Mouse (Mus musculus) monocyte, adult 2 months (primary cell): Measurements from ENCODE around the gene Sap18.
"Not testable (repeated sequence)": the region's sequence is repeated elsewhere in the genome, so short reads cannot be mapped to it uniquely, and the experiment has no call there.

Experiments
- DNase-seq, 2 experiments: peaks; one replicate each; pipeline ENCODE4 v3.0.0; 2022; ENCODE audit warnings: low spot score in 2 of 2, low read depth in 1 of 2

The Sap18 gene

GRCm38 (mm10) chr14:57797991-57798931, at the start of gene Sap18:
Sap18 (plus strand) TSS chr14:57798180.
- peak; percentile 94 to 95 for DNase-seq

DNA sequence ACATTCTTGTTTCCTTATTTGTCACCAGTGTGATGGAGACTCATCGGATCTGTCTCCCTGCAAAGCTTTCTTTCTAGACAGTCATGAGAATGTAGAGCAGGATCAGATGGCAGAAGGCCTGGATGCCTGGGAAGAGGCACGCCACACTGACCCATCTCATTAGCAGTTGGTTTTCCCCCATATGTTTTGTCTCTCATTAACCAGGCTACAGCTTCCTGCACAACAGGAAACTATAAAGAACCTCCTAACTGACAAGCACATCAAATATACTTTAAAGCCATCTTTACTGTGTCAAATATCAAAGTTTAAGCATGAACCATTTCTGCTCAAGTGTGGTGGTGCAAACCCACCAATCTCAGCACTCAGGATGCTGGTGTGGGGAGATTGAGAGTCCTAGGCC, 48.5 kb upstream of the Sap18 start:
- DNase-seq: no peak

- DNase-seq: not testable (repeated sequence)
These were observed 47.0 kb upstream of the Sap18 start for GRCm38 (mm10) chr14:57751006-57751405.

GRCm38 (mm10) chr14:57753351-57753992, 44.5 kb upstream of the Sap18 start:
- DNase-seq: no peak

DNA sequence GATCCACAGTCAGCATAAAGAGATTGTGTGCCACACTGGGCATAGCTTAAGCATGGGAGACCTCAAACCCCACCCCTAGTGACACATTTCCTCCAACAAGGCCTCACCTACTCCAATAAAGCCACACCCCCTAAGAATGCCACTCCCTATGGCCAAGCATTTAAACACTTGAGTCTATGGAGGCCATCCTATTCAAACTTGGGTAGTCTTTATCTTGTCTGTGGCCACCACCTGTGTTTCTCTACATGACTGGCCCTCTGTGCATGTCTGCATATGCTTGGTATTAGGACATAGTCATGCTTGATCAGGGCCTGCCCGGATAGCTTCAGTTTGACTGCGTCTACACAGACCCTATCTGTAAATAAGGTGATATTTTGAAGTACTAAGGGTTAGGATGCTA, 42.3 kb upstream of the Sap18 start:
- no peak for DNase-seq

DNA sequence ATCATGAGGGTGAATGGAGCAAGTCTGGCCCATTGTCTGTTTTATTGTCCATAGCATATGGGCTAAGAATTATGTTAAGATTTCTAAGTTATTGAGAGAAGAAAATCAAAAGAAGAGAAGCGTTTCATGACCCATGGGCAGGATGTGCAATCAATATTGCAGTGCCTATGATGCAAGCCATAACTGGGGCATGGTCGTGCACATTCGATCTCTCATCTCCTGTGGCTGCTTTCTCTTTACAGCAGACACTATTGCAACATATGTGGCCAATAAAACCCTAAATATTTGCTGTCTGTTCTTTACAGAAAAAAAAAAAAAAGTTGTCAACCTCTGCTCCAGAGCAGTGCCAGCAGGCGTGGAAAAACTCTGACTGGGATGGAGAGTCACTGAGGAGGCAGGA, 41.9 kb upstream of the Sap18 start:
- no peak for DNase-seq

GRCm38 (mm10) chr14:57758237-57758636, 39.7 kb upstream of the Sap18 start, which contains the start of gene Lats2:
Lats2 (minus strand) TSS chr14:57758388.
- DNase-seq: no peak

GRCm38 (mm10) chr14:57760447-57761412, 37.2 kb upstream of the Sap18 start:
- no peak for DNase-seq

DNA sequence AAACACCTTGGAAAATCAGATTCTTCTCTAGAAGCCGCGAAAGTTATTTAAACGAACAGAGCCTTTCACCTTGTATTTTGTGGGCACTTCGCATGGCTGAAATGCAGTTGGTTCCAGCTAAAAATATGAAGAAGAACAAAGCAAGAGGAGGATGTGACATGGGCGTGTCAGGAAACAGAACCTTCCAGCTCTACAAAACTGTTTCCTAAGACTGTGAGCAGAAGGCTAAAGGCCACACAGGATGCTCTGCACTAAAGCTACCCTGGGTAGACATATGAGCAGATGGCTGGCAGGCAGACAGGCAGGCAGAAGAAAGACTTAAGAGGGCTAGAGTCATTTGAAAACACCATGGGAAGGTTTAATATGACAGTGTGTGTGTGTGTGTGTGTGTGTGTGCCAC, 28.9 kb upstream of the Sap18 start:
- no peak for DNase-seq

GRCm38 (mm10) chr14:57772157-57772815, 25.7 kb upstream of the Sap18 start:
- DNase-seq: no peak

- no peak for DNase-seq
These were observed 10.6 kb upstream of the Sap18 start for GRCm38 (mm10) chr14:57787406-57787805.

DNA sequence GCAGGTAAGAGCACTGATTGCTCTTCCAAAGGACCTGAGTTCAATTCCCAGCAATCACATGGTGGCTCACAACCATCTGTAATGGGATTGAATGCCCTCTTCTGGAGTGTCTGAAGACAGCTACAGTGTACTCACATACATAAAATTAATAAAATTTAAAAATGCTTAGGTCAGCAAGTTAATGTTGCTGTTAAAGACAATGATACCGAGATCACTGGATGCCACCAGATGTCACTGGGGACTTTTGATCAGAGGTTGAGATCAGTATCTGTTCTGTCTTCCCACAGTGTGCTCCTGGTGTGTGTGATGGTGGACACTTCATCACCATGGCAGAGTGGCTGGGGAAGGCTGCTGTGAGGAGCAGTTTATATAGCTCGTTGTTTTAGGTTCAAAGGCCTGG, 8.7 kb upstream of the Sap18 start:
- no peak for DNase-seq

GRCm38 (mm10) chr14:57789759-57790158, 8.2 kb upstream of the Sap18 start:
- DNase-seq: no peak

- no peak for DNase-seq
These were observed 6.8 kb upstream of the Sap18 start for GRCm38 (mm10) chr14:57791171-57791570.

DNA sequence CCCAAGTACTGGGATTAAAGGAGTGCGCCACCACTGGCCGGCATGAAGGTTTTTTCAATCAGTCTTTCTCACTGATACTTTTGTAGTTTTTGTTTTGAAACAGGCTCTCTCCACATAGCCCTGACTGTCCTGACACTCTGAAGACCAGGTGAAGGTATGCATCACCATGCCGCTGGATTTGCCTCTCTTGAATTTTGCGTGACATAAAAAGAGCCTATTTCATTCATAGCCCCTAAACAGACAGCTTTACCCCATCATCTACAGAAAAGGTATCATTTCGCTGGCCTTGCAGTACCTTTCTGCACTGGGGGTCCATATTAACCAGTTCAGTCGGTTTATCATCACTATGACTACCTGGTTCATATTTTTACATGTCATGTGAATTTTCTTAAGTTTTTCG, 429 bp upstream of the Sap18 start:
- peak in 1 of 2 experiments; percentile 2 for DNase-seq

- no peak for DNase-seq
These were observed 5.8 kb downstream of the Sap18 start for GRCm38 (mm10) chr14:57803731-57804130.

GRCm38 (mm10) chr14:57808558-57808957, 10.6 kb downstream of the Sap18 start:
- no peak for DNase-seq

GRCm38 (mm10) chr14:57810886-57811285, 12.9 kb downstream of the Sap18 start:
- no peak for DNase-seq

GRCm38 (mm10) chr14:57811844-57812243, 13.9 kb downstream of the Sap18 start:
- no peak for DNase-seq

DNA sequence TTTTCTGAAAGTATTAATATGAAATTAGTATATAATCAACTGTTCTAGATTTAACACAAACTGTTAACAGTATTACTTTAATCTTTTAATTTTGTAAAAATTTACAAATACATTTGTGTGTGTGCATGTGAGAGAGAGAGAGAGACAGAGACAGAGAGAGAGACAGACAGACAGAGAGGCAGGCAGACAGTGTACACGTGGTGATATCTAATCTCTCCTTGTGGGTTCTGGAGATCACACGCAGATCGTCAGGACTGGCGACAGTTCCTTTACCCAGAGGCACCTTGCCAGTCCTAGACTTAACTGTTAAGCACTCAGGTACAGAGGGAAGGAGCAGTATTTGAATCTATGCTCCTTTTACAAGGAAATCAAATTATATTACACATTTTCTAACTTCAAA, 22.9 kb downstream of the Sap18 start:
- DNase-seq: no peak
